Mouse (Mus musculus) midbrain, embryonic 10.5 days (tissue): Measurements from ENCODE around the gene Pptc7. TPM values are rescaled to one million over a fixed set of nuclear protein-coding genes. Genes with fewer than 3 reads are reported as not detected.

Experiments used
- polyA plus RNA-seq: library from polyadenylated mRNA; unstranded; fragments of >200 nt; fragmentation: Nextera tagmentation; extraction: Ambion mirVana; gene quantifications from 2 replicates; pipeline ENCODE4 v1.2.1, GENCODE M21; 2016

The Pptc7 gene
- polyA plus RNA-seq, 1 experiment from 2014 or later = 7.7 TPM

Other genes with a start within 250 kb of the Pptc7 start
- gene Cux2, start 234.3 kb upstream of the Pptc7 start, polyA plus RNA-seq = 6.4 and 10.2 TPM in 2 replicates
- 0.43 and 0.59 TPM in 2 replicates for gene Myl2, start 183.4 kb upstream of the Pptc7 start, polyA plus RNA-seq
- gene Ccdc63, start 143.5 kb upstream of the Pptc7 start, polyA plus RNA-seq = not detected in 2 replicates
- gene Ppp1cc, start 126.1 kb upstream of the Pptc7 start, polyA plus RNA-seq = 320 and 339 TPM in 2 replicates
- gene Hvcn1, start 77.6 kb upstream of the Pptc7 start, polyA plus RNA-seq = 17.7 TPM in 2 replicates
- 5.9 and 6.4 TPM in 2 replicates for gene Tctn1, start 19.9 kb upstream of the Pptc7 start, polyA plus RNA-seq
- 9.5 and 11.5 TPM in 2 replicates for gene Rad9b, start 69.9 kb downstream of the Pptc7 start, polyA plus RNA-seq
- 218 and 220 TPM in 2 replicates for gene Vps29, start 70.0 kb downstream of the Pptc7 start, polyA plus RNA-seq
- 76.9 and 82.9 TPM in 2 replicates for gene Gpn3, start 87.5 kb downstream of the Pptc7 start, polyA plus RNA-seq
- 85.5 and 98.8 TPM in 2 replicates for gene Fam216a, start 88.0 kb downstream of the Pptc7 start, polyA plus RNA-seq
- gene Arpc3, start 107.5 kb downstream of the Pptc7 start, polyA plus RNA-seq = 88.6 and 103 TPM in 2 replicates
- gene Anapc7, start 137.3 kb downstream of the Pptc7 start, polyA plus RNA-seq = 53.9 and 57.7 TPM in 2 replicates
- 37.0 and 37.7 TPM in 2 replicates for gene Atp2a2, start 217.9 kb downstream of the Pptc7 start, polyA plus RNA-seq